Mouse (Mus musculus) ES-E14 (cell line): ENCODE results near the gene Tmem223. TPM values are rescaled to one million over a fixed set of nuclear protein-coding genes. Genes with fewer than 3 reads are reported as not detected.

ENCODE experiments used
- DNase-seq: peaks from one replicate; pipeline ENCODE4 v3.0.0-alpha.2; 2013; ENCODE audit warnings: low read depth, low spot score
- H3K27ac ChIP-seq: 2 replicates; pipeline ENCODE4 v1.5.1; 2012; ENCODE audit warnings: low read depth, mild to moderate bottlenecking, low read length, moderate library complexity, mixed read lengths; ENCODE audit not compliant: poor library complexity, insufficient read depth, severe bottlenecking
- H3K36me3 ChIP-seq: 2 replicates; pipeline ENCODE4 v1.6.1; 2012; ENCODE audit warnings: mild to moderate bottlenecking, low read length, moderate library complexity, mixed read lengths; ENCODE audit not compliant: control insufficient read depth, poor library complexity, insufficient read depth, severe bottlenecking
- H3K4me1 ChIP-seq, 2 experiments: fragments of 150-350 bp in 1 of 2; sonication (generic) in 1 of 2; 2 replicates each; pipeline ENCODE4 v1.6.1; 2012; ENCODE audit warnings: low read length in 2 of 2, mild to moderate bottlenecking in 1 of 2, mixed read lengths in 1 of 2; ENCODE audit not compliant: control insufficient read depth in 2 of 2, insufficient read depth in 2 of 2, poor library complexity in 1 of 2
- H3K4me3 ChIP-seq, 2 experiments: fragments of 150-350 bp in 1 of 2; sonication (generic) in 1 of 2; 2 replicates each; pipeline ENCODE4 v1.5.1; 2012; ENCODE audit warnings: low read length in 2 of 2, low read depth in 1 of 2, mild to moderate bottlenecking in 1 of 2, mixed read lengths in 1 of 2; ENCODE audit not compliant: insufficient read depth in 1 of 2, poor library complexity in 1 of 2, severe bottlenecking in 1 of 2
- H3K9ac ChIP-seq: 2 replicates; pipeline ENCODE4 v1.6.1; 2012; ENCODE audit warnings: low read depth, mild to moderate bottlenecking, low read length, mixed read lengths; ENCODE audit not compliant: poor library complexity, insufficient read depth, severe bottlenecking
- H3K9me3 ChIP-seq: fragments of 150-350 bp; sonication (generic); 2 replicates; pipeline ENCODE4 v1.6.1; 2012; ENCODE audit warnings: low read depth, mild to moderate bottlenecking, low read length; ENCODE audit not compliant: control insufficient read depth, insufficient read depth
- CHD2 ChIP-seq: IDR thresholded peaks from 2 replicates; pipeline ENCODE4 v1.6.1; 2014; ENCODE audit warnings: mild to moderate bottlenecking, low read depth, low read length, inconsistent platforms
- HCFC1 ChIP-seq: IDR thresholded peaks from 2 replicates; pipeline ENCODE4 v1.6.1; 2012; ENCODE audit warnings: low read length, inconsistent platforms, borderline replicate concordance; ENCODE audit not compliant: insufficient read depth
- MAFK ChIP-seq: IDR thresholded peaks from 2 replicates; pipeline ENCODE4 v1.6.1; 2014; ENCODE audit warnings: mild to moderate bottlenecking, low read depth, low read length, inconsistent platforms; ENCODE audit not compliant: insufficient read depth
- ZC3H11A ChIP-seq: IDR thresholded peaks from 2 replicates; pipeline ENCODE4 v1.6.1; 2012; ENCODE audit warnings: low read depth, mild to moderate bottlenecking, inconsistent platforms, low read length, borderline replicate concordance
- ZNF384 ChIP-seq: IDR thresholded peaks from 2 replicates; pipeline ENCODE4 v1.6.1; 2012; ENCODE audit warnings: low read depth, low read length, inconsistent platforms
- in situ Hi-C, 2 experiments: fragments of 600-800 bp; cut with MboI; formaldehyde crosslinking; loops; one replicate each; pipeline ENCODE4 v1.15.1; 2025; ENCODE audit warnings: low sequenced_read_pairs in 2 of 2, inconsistent platforms in 1 of 2; ENCODE audit not compliant: unreplicated experiment in 2 of 2
- total RNA-seq: library from RNA; depleted of rRNA; stranded (reverse); fragments of 300-350 nt; gene quantifications from 2 replicates; pipeline ENCODE4 v1.2.3, GENCODE M21; 2012

Tmem223 gene
- total RNA-seq, 1 experiment: 77.3 TPM

DNA sequence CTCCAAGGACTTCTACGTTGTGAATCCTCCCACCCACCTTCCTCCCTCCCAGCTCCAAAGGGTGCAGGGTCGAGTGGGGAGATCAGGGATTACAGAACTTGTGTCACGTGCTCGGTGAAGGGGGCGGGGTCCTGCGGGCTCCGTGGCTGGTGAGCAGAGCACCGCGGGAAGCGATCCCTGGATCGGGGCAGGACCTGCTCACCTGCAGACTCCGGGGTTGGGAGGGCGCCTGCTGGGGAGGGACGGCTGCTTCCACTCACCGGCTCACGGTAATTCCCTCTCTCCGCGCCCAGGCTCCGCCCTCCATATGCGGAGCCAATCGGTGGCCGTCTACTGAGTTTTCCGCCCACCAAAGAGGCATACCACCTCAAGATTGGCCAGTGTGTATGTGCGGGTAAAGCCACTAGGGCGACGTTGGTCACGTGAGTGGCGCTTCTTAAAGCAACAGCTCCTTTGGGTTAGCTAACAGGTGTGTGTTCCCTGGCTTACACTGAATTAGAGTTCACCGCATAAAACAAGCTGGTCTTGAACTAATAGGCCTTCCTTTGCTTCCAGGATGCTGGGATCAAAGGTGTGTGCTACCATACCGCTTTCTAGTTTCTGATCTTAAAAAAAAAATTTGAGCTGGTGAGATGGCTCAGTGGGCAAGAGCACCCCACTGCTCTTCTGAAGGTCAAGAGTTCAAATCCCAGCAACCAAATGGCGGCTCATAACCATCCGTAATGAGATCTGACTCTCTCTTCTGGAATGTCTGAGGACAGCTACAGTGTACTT is 15.4 kb downstream of the Tmem223 start, which contains the start of gene Taf6l:
TSS of gene Taf6l (minus strand) at position 410 of the 774 bp plus-strand sequence.
- TF ChIP-seq ZNF384 (0 out of 2 replicates have a peak, but pooled peaks have one; percentile 5), CHD2 (no peak), ZC3H11A (no peak)
- Histone ChIP-seq H3K9me3 (no peaks in the 10 kb centered on the region), H3K27ac (peak within 1 kb of the TSS; percentile 57; the same call in 1 of the 2 replicates), H3K4me1 (peaks cover 0 to 8% of the 10 kb centered on the region in 2 experiments; a peak in 3 of 4 replicates), H3K36me3 (peaks cover 15% of the 10 kb centered on the region; the same call in 1 of the 2 replicates), H3K4me3 (peak within 1 kb of the TSS; percentile 74 to 82), H3K9ac (peak within 1 kb of the TSS; percentile 73)
- DNase-seq: peak; percentile 96
- in situ Hi-C loops: no loop called here

DNA sequence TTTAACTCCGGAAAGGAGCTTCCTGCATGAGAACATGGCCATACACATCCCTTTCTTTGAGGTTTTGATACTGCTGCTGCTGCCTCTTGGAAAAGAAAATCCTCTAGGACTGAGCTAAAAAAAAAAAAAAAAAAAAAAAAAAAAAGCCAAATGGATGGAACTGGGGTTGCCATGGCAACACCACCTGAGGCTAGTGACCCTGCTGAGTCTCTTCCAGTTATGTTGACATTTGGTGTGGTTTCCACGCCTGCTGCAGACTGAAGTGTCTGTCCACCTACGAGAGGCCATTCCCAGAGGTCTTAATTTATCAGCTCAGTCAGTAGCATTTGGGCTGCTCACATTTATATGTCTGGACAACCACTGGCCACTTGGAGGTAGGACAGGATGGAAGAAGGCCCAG is 17.7 kb downstream of the Tmem223 start:
- Histone ChIP-seq H3K9ac (no peak overlapping the region), H3K27ac (no peak overlapping the region), H3K4me1 (peaks cover 0 to 8% of the 10 kb centered on the region in 2 experiments; a peak in 3 of 4 replicates), H3K9me3 (no peaks in the 10 kb centered on the region), H3K36me3 (peaks cover 10% of the 10 kb centered on the region), H3K4me3 (no peak overlapping the region)
- no peak for TF ChIP-seq ZC3H11A
- TF ChIP-seq ZNF384: peak; percentile 95
- DNase-seq: no peak
- in situ Hi-C loops: no loop called here

DNA sequence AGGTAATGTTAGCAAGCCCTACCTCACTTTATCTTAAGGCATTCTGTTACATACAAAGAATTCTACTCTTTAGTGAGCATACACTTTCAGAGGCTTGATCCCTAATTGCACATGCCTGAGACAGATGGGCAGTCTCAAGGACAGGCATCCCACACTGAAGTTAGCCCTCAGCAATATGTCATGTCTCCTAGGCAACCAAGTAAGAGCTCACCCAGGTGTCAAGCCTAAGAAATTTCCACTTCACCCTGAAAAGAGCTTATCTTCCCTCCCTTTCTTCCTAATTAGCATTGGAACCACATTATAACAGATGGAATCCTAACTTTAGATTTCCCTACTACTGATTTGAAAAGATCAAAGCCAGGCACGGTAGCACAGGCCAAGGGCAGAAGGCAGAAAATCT is 18.4 kb downstream of the Tmem223 start:
- in situ Hi-C loops: no loop called here
- no peak overlapping the region for H3K4me3 ChIP-seq
- H3K9me3 ChIP-seq: no peaks in the 10 kb centered on the region
- H3K9ac ChIP-seq: no peak overlapping the region
- no peak for DNase-seq
- H3K4me1 ChIP-seq: peaks cover 0 to 8% of the 10 kb centered on the region in 2 experiments; a peak in 3 of 4 replicates
- TF ChIP-seq HCFC1 (no peak), MAFK (no peak), CHD2 (no peak), ZNF384 (no peak), ZC3H11A (no peak)
- peaks cover 12% of the 10 kb centered on the region for H3K36me3 ChIP-seq
- H3K27ac ChIP-seq: no peak overlapping the region

DNA sequence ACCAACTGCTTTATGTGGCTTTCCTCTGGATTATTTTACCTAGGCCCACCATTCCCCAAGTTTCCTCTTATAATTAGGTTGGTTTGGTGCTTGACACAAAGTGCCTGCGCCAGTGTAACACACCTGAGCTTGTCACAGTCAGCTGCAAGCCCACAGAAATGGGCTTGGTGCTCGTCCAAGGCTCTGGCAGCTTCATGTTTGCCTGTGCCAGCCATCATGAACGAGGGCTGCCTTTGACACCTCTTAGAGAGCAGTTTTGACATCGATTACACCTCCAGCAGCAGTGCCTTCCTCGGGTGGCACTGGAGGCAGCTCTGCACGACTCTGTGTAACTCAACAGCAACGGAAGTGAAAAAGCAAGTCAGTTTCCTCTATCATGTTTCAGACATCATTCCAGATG is 19.4 kb downstream of the Tmem223 start:
- TF ChIP-seq ZNF384 (no peak), CHD2 (no peak), HCFC1 (no peak), ZC3H11A (no peak)
- Histone ChIP-seq H3K36me3 (peaks cover 13% of the 10 kb centered on the region), H3K27ac (no peak overlapping the region), H3K9me3 (no peaks in the 10 kb centered on the region), H3K4me1 (peaks cover 0 to 7% of the 10 kb centered on the region in 2 experiments; a peak in 3 of 4 replicates), H3K9ac (no peak overlapping the region), H3K4me3 (no peak overlapping the region)
- no peak for DNase-seq
- in situ Hi-C loops: no loop called here
